Mouse (Mus musculus) bone marrow macrophage, adult 2 months (primary cell): ENCODE data around the gene Ttc1.

Experiments used
- CTCF ChIP-seq: IDR thresholded peaks from 2 replicates; pipeline ENCODE4 v1.5.1; 2012; ENCODE audit warnings: low read depth, mild to moderate bottlenecking, low read length, moderate library complexity
- POLR2A ChIP-seq: IDR thresholded peaks from 2 replicates; pipeline ENCODE4 v1.6.1; 2012; ENCODE audit warnings: mild to moderate bottlenecking, low read depth, low read length, borderline replicate concordance

DNA sequence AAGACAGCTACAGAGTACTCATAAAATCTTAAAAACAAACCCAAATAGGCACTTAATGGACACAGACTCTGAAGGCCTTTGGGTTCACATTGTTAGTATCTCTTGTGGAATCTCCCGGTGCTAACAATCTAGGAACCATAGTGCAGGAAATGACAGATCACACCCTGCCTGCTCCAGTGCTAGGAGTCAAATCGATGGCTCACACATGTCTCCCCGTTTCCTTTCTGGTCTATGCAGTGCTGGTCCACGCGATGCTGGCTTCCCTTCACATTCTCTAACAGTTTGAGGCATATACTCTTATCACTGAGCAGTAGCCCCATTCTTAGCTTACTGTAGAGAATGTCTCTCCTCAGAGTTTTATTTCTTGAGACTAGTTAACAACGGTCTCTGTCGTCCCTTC lies 20.0 kb downstream of the Ttc1 start:
- TF ChIP-seq POLR2A (no peak), CTCF (no peak)
